Mouse (Mus musculus) adrenal gland, postnatal 25 days (tissue): ENCODE data around the gene Fam149a. TPM values are rescaled to one million over a fixed set of nuclear protein-coding genes. Genes with fewer than 3 reads are reported as not detected.
"Not testable (repeated sequence)": the region's sequence is repeated elsewhere in the genome, so short reads cannot be mapped to it uniquely, and the experiment has no call there.

Source experiments
- DNase-seq: peaks from one replicate; pipeline ENCODE4 v3.0.0; 2021; ENCODE audit warnings: mixed read lengths
- total RNA-seq: library from RNA; stranded (reverse); gene quantifications from 2 replicates; pipeline ENCODE4 v1.2.3, GENCODE M21; 2021

Gene Fam149a
- total RNA-seq, 1 experiment from 2014 or later, result 8.0 TPM

DNA sequence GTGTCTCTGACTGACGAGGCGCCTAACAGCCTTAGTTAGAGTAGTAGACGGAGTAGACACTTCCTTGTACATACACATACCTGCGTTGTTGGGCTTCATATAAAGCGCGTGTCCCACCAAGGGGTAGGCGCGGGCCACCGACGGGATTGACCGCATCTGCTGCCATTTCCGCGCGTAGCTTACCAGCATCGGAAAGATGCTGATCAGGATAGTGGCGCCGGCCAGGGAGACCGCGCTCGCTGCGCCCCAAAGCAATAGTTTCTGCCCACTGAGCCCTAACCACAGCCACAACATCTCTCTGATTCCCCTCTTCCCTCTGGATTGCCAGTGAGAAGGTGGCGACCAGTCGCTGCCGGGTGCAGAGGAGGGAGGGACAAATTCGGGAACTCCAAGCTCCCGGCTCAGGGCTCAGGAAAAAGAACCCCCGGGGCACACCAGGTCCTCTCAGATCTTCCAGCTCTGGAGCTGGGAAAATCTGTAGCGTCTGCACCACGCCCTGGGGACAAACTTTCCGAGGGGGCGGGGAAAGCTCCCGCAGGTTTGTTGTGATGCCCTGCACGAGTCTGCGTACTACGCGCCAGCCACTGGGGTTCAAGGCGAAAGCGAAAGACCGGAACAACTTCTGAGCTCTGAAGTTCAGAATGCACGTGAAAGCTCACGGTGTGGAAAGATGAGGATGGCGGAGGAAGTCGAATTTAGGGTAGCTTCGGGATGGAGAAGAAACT, 49.2 kb downstream of the Fam149a start, which contains the start of gene Cyp4v3:
Cyp4v3 (minus strand) TSS at position 532 of the 725 bp plus-strand sequence.
- DNase-seq, result peak; percentile 77

DNA sequence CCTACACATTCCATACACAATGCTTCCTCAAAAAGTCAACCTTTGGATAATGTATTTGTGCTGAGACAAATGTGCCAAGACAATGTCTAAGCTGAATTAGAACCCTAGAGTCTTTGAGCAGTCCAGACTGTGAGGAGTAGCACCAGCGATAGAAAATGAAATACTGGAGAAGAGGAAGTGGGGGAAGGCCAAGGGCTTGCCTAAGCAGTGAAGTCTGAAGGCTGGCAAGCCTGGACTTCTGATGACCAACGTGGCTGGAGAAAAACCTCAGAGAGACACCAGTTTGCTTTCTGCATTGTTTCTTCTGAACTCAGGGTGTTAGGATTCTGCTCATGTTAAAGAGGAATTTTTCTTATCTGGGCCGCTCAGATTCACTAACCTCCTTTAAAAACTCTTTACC, 51.2 kb downstream of the Fam149a start:
- DNase-seq, result no peak

DNA sequence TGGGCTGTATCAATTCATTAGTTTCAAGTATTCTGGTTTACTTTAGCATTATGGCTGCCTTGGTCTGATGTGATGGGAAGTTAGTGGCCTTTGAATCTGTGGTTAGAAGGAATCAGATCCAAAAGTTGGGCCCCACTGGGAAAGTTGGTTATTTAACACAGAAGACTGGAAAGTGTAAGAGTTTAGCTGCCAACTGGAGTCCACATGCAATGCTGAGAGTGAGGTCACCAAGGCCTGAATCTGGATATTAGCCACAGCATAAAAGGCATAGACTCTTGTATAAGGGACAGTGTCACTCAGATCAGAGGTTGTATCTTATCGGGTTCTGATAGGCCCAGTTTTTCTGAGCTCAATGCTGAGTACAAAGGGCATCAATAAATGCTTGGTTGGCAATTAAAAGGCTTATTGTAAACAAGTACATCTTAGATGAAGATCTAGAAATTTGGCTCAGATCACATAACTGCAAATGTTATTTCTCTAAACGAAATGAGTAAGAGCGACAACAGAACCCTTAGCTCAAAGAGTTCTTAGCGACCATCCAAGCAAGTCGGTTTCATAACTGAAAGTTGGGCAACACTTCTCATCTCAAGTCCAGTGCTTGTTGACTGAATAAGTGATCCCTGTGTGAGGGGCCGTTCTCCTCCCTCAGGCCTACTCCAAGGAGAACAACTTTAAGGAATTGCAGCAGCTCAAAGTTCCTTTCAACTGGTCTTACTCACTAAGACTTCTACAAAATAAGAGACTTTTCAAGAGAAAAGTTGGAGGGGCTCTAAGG, 52.7 kb downstream of the Fam149a start:
- DNase-seq, result no peak

DNA sequence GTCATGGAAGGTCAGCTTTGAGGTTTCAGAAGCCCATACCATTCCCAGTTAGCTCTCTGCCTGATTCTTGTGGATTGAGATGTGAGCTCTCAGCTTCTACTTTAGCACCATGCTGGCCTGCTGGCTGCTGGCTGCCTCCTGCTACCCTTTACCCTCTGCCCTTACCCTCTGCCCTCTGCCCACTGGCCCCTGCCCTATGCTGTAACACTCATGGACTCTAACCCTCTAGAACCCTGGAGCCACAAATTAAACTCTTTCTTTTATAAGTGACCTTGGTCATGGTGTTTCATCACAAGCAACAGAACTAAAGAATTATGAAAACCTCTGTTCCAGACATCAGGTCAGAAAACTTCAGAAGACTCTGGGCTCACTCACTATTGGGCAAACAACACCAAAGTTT, 55.0 kb downstream of the Fam149a start:
- DNase-seq, result not testable (repeated sequence)

DNA sequence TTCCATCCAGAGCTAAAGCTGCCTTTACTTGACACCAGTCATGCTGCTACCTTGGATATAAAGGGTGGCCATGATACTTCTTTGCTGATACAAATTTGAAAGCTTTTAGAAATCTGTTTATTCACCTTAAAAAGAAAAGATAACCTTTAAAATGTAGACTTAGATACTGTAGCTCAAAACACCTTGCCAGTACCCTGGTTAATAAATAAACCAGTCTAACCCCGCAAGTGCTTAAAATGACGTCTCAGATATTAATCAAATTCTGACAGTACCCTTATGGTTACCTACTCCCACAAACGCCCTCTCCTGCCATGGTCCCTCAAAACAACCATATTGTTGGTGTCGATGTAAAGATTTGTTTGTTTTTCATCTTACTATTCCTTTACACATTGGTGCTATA, 57.9 kb downstream of the Fam149a start:
- no peak for DNase-seq

DNA sequence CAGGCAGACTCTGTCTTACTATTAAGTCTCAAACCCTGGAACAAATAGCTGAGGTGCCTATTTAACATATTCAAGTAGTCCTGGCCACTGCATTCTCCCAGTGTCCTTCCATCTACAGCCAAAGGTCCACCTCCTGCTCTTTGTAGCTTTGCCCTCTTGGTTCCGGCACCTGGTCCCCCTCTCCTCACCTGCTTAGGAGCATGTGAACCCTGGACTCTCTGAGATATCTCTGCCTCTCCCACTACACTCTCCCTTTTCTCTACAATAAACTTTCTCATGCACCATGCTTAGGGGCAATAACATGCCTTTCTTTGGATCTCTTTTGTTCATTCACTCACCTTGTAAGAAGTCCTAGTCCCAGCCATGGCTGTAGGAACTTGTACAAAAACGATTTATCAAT, 60.7 kb downstream of the Fam149a start:
- DNase-seq, result no peak

DNA sequence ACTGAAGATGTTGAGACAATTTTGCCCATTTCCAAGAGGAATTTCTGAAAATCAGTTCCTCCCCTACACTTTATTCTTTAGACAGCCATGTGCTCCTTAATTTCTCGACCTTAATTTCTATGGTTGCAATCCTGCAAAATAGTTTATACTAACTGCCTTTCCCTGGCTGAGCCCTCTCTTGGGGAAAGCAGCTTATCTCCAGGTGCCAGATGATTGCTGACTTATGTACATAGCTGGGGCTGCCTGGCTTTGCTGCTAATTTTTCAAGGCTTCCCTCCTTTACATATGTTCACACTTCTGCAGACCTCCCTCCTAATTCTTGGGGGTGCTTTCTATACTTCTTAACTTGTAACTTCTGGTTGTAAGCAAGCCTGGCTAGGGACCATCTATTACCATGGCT, 61.2 kb downstream of the Fam149a start:
- no peak for DNase-seq

DNA sequence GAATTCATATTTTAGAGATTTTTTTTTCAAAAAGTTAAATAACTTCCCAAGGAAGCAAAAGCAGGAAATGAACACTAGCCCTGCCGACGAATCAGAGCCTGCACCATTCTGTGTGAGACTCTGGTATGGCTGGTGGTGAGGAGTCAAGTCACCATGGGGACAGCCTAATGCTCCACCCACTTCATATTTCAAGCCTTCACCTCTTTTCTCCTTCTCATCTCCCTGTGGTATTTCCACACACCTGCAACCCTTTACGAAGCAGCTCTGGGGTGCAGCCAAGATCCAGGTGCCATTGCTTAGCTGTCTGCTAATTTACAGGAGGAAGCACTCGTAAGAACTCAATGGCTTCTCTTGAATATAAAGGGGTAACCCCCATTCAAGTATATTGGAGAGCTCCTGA, 71.1 kb downstream of the Fam149a start:
- DNase-seq, result no peak

DNA sequence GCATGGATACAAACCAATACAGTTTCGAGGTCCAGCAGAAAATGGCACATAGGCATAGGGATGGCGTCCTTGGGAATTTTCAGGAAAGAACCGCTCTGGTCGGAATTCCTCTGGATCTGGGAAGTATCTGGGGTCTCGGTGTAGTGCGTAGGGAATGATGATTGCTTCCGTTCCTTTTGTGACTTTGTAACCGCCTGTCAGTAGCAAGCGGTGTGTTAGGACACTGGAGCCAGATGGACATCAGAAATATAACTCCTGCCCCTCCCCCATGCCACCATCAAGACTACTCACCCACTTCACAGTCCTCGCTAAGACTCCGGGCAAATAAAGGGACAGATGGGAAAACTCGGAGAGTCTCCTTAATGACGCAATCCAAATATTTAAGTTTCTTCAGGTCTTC, 73.7 kb downstream of the Fam149a start, which contains the start of gene Gm45753:
Gm45753 (minus strand) TSS at position 101 of the 400 bp plus-strand sequence.
- DNase-seq, result no peak

DNA sequence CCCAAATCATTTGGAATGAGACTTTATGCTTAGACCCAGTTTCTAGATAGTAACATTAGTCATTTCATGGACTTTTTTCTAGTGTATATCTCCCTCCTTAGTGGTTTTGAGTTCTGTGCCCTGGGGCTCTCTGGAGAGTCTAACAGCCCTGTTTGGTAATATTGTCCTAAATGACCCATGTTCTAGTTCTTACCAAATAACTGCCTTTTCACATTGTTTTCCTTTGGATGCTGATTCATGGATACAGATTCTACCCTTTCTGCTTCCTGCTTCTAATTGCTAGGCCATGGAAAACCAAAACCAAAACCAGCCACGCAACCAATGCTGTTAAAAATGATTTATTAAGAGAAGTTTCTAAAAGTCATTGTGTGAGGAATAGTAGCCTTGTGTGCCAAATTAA, 76.6 kb downstream of the Fam149a start:
- DNase-seq, result no peak

DNA sequence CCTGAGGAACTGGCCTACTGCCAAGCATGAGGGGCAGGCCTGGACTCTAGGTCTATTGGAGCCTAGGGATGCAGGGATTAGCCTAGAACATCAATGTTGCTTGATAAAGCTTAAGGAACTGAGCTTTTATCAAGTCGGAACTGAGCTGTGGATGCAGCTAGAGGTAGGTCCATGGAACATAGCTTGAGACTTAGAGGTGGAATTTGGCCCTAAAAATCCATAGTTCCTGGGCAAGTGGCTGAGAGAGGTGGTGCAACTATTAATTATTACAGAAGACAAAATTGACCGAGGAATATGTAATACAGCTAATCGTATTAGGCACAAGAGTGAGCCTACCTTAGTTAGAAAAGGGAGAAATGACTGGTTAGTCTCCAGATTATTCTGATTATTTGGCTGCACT, 77.7 kb downstream of the Fam149a start:
- no peak for DNase-seq

DNA sequence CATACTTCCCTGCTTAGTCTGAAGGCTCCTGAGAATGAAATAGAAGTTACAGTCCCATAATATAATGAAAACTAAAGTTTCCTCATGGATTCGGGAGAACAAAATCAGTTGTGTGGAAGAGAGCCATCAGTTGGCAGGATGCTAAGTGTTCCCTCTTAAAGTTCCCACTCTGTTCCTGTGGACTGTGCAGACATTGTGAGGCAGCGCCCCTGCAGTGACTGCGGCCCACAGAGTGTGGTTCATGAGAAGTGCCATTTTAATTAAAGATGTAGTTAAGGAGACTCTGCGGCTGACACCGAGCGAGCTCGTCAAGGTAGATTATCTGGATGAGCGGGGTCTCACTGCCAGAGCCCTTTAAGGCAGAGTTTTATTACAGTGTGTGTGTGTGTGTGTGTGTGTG, 79.7 kb downstream of the Fam149a start:
- no peak for DNase-seq

DNA sequence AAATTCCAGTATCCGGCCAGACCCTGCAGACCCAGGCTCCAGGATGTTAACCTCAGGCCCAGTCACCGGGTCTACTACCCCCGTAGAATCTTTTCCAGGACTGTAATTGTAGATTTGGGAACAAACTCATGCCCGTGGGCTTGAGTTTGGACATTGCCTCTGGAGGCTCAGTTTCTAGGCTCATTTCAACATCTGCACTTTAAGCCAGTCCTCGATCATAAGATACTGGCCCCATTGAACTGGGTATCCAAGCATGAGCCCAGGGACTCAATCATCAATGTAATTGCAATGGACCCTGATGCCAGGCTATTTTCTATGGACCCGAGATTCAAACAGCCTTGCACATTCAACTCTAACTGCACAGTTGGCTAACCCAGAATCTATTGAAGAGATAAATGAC, 86.8 kb downstream of the Fam149a start:
- no peak for DNase-seq

DNA sequence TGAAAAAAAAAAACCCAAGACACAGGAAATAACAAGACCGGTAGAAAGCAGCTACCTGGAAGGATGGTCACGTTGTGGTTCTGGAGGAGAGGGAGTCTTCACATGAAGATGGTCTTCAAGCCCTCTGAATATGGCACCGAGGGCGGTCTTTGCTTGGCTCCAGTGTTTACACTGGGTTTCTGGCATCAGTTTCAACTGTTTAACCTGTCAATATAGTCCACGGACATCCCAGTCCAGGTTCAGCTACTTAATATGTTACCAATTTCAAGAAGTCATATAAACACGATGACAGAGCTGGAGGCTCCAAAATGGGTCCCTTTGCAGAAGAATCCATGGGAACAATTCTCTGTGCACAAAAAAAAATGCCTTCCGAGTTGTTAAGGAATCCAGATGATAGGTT, 87.4 kb downstream of the Fam149a start, which contains the start of gene Klkb1:
Klkb1 (minus strand) TSS at position 173 of the 400 bp plus-strand sequence.
- no peak for DNase-seq

DNA sequence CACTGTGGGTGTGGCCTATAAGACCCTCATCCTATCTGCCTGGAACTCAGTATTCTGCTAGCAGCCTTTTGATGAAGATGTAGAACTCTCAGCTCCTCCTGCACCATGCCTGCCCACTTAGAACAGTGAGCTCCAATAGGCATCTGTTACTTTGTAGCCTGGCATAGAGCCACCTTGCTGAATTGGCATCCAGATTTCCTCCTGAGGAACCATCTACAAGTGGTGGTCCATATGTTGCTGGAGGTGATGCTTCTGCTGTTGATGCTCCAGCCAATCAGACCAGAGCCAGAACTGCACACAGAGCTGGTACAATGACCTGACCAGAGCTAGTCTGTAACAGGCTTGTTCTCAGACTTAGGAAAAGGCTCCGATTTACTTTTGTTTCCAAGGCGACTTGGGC, 90.3 kb downstream of the Fam149a start:
- no peak for DNase-seq

Other genes starting within 250 kb of the Fam149a start
- 1.4 TPM in 1 of 2 replicates, not detected in the other for gene F11, start 120.3 kb downstream of the Fam149a start, total RNA-seq
- gene Klkb1, start 87.4 kb downstream of the Fam149a start, total RNA-seq, result 0.81 TPM in 1 of 2 replicates, not detected in the other
- 0.67 TPM in 1 of 2 replicates, not detected in the other for gene Gm45753, start 73.8 kb downstream of the Fam149a start, total RNA-seq
- gene Cyp4v3, start 49.1 kb downstream of the Fam149a start, total RNA-seq, result 14.7 and 18.7 TPM in 2 replicates
- gene Tlr3, start 28.8 kb upstream of the Fam149a start, total RNA-seq, result 7.7 and 9.0 TPM in 2 replicates
- gene Sorbs2, start 125.5 kb upstream of the Fam149a start, total RNA-seq, result 125 and 131 TPM in 2 replicates